Mouse (Mus musculus): ENCODE measurements around the gene Wdr19. TPM values are rescaled to one million over a fixed set of nuclear protein-coding genes. Genes with fewer than 3 reads are reported as not detected.

Gene Wdr19
- 0.27 and 0.60 TPM in 2 replicates for polyA plus RNA-seq (2012; rRNA removed; ENCODE audit: low replicate concordance)

DNA sequence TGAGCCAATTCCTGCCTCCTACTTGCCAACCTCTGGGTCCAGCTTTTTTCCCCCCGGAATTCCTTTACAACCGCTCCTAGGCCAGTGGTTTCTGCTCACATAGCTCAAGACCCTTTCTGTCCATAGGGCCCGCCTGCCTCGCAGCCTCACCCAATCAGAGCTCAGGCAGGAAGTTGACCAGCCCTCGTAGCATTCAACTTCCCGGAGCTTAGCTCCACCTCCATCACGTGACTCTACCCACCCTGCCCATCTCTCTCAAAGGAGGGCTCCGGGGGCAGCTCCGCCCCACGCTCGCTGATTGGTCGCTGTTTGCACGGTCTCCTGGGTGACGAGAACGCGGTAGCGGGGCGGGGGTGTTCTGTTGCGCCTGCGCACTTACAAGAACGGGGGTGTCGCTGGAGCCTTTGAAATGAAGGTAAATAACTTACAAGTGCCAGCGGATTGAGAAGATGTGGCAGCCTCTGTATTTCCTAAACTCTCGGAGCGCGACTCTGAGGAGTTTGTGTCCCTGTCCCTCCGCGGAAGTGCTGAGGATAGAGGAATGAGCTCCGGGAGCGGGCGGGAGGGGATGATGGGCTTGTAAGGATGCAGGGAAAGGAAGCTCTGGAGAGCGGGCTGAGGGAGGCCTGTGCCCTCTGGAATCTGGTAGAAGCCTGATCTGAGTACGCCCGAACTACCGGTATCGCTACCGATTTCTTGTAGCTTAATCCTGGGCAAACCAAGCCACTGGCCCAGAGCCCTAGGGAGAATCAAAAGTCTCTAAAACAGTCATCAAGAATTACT, at the start of gene Wdr19:
TSS of gene Wdr19 (plus strand) at position 351 of the 783 bp plus-strand sequence.

Other genes starting within 250 kb of the Wdr19 start
- 0.19 and 0.27 TPM in 2 replicates for gene Tlr6, start 239.6 kb upstream of the Wdr19 start, polyA plus RNA-seq (2012; rRNA removed; ENCODE audit: low replicate concordance)
- 6.7 and 9.0 TPM in 2 replicates for gene Fam114a1, start 229.6 kb upstream of the Wdr19 start, polyA plus RNA-seq (2012; rRNA removed; ENCODE audit: low replicate concordance)
- gene Tmem156, start 107.6 kb upstream of the Wdr19 start, polyA plus RNA-seq (2012; rRNA removed; ENCODE audit: low replicate concordance), result 0.07 and 0.19 TPM in 2 replicates
- gene Klhl5, start 92.2 kb upstream of the Wdr19 start, polyA plus RNA-seq (2012; rRNA removed; ENCODE audit: low replicate concordance), result 3.1 and 4.4 TPM in 2 replicates
- 2.1 and 2.3 TPM in 2 replicates for gene Rfc1, start 136.0 kb downstream of the Wdr19 start, polyA plus RNA-seq (2012; rRNA removed; ENCODE audit: low replicate concordance)
- gene Klb, start 148.6 kb downstream of the Wdr19 start, polyA plus RNA-seq (2012; rRNA removed; ENCODE audit: low replicate concordance), result 0.13 and 0.42 TPM in 2 replicates
- 32.8 and 36.4 TPM in 2 replicates for gene Rpl9, start 191.7 kb downstream of the Wdr19 start, polyA plus RNA-seq (2012; rRNA removed; ENCODE audit: low replicate concordance)
- gene Lias, start 191.8 kb downstream of the Wdr19 start, polyA plus RNA-seq (2012; rRNA removed; ENCODE audit: low replicate concordance), result 3.3 and 3.4 TPM in 2 replicates
- 27.3 and 38.9 TPM in 2 replicates for gene Ugdh, start 236.3 kb downstream of the Wdr19 start, polyA plus RNA-seq (2012; rRNA removed; ENCODE audit: low replicate concordance)